Mouse (Mus musculus): ENCODE results near the gene Cdk10.
"Not testable (repeated sequence)": the region's sequence is repeated elsewhere in the genome, so short reads cannot be mapped to it uniquely, and the experiment has no call there.

The Cdk10 gene

DNA sequence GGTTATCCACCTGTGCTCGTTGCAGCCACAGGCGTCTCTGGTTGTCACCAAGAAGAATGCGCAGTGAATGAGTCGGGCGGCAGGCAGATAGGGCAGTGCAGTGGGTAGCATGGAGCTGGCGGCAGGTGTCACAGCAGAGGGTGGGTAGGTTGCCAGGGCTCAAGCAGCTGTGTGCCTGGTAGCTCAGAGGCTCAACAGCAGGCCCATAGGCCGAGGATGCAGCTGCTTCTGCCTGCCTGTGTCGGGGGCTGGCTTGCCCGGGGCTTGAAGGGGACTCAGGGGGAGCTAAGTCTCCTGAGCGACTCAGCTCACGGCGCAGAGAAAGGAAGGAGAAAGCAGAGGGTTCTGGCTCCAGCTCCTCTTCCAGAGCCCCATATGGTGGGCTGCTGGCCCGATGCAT is 8.7 kb downstream of the Cdk10 start:
- peak; percentile 36 for DNase-seq (ENCODE audit: low spot score)

DNA sequence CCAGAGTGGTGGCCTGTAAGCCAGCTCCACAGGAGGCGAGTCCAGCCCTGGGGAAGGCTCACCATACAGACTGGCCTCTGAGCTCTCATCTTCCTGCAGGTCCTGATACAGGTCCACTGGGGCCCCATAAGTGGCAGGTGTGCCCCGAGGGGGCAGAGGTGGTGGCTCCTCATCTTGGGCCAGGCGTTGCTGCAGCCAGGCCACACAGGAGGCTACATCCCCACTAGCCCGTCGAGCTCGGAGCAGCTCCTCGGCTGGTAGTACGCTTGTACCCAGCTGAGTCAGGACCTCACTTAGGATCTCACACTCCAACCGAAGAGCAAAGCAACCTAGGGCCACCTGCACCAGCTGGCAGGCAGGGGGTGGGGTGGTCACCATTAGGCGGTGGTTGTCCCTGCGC is 9.1 kb downstream of the Cdk10 start:
- DNase-seq (ENCODE audit: low spot score): no peak

DNA sequence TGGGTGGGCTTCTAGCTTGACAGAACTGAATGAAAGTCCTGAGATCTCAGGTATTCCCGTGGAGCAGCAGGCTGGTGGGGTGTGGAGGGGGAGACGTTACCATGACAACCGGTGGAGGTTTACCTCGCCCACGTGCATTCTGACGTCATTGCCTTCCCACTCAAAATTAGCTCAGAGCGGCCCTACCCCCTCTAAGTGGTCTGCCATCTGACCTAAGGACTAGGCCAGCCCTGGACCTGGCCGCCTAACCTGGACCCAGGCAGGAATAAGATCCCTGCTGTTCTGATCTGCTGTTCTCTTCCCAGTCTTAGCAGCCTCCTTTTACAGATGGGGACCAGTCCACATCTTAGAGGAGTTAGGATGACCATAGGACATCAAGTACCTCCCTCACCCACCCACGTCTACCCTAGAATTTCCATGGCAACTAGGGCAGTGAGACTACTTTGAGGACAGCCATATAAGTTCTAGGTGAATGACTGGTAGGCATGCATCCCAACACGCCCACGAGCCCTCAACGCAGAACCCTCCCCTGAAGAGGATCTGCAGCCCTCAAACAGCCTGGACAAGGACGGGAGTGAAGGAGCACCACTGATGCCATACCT is 10.4 kb downstream of the Cdk10 start:
- peak; percentile 84 for DNase-seq (ENCODE audit: low spot score)

- DNase-seq (ENCODE audit: low spot score): peak; percentile 87
Measured at GRCm38 (mm10) chr8:123235520-123236497, 11.2 kb downstream of the Cdk10 start, which contains the start of gene Spata2l. Gene Spata2l (minus strand): TSS chr8:123236233.

DNA sequence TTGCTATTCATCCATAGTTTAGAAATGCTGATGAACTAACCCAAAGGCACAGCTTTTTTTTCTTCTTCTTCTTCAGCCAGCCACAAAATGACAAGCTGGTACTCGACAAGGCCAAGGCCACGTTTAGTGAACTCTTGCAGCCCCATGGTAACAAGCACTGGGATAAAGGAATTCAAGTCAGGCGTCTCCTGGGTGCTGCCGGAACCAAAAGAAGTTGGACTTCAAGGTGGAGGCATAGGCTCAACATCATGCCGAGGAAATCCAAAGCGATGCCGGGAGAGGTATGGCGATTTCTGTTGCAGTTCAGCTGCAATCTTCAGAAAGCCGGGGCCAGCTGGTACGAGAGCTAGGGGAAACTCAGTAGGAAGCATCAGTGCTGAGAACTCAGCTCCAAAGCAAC is 14.8 kb downstream of the Cdk10 start:
- DNase-seq (ENCODE audit: low spot score): no peak

DNA sequence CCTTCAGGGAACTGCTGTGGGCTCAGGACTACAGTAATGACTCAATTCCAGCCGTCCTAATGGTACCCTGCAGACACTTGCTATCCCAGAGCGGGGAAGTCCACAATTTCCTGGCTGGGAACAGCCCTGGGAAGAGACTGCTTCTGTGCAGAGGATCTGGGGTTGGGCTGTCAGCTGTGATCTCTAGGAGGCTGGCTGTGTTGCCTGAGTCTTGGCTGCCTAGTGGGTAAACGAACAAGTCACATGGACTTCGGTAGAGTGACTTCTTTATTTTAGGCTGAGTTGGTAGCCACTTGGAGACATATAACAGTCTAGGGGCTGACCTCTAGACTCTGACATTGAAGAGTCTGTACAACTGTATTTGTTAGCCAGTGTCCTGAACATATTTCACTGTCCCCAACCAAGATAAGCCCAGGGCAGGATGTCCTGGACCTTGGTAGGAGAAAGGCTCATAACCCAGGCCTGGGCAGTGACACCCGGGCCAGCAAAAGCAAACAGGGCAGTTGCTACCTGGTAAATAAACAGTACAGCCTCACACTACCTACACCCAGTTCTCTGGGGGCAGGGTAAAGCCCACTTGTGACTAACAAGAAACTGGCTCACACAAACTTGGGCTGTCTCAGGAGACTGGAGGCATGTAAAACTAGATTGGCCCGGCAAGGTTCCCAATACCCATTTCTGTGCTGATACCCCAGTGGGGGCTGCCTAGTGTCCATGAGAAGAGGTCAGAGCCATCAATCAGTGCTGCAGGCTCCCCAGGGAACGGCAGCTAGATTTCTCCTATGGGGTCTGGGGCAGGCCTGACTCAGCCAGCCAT is 17.7 kb downstream of the Cdk10 start:
- no peak for DNase-seq (ENCODE audit: low spot score)

GRCm38 (mm10) chr8:123243053-123243452 is 18.4 kb downstream of the Cdk10 start:
- no peak for DNase-seq (ENCODE audit: low spot score)

DNA sequence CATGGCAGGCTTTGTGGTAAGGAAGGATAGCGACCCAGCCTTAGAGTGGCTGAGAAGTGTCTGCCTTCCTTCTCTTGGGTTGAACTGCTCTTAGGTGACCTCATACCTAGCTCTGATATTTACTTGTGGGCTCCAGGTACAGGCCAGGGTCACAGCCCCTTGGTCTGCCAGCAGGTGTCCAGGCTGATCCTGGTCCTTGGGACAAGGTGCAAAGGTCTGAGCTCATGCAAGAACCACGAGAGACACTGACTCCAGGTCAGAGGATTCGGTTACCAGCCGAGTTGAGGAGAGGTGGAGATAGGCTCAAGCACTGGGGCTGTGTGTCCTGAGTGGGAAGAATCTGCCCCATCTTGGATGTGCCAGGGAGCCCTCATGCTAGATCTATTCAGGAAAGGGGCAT is 19.7 kb downstream of the Cdk10 start:
- DNase-seq (ENCODE audit: low spot score): no peak

GRCm38 (mm10) chr8:123245543-123245942 is 20.9 kb downstream of the Cdk10 start:
- DNase-seq (ENCODE audit: low spot score): no peak

DNA sequence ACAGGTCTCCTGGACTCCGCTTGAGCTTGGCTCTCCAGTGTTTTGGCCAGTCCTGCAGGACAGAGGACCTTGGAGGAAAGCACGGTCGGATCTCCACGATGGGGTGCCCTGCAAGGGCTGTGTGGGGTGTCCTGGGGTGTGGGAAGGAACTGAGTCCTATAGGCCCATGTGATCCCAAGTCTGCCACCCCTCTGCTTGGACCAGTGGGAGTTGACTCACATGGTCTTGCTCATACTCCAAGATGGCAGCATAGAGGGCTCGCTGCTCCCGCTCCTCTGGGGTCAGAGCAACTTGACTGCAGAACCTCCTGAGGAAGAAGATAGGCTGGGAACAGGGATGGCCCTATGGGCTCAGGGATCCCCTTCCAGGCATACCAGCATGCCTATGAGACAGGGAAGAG is 23.1 kb downstream of the Cdk10 start:
- no peak for DNase-seq (ENCODE audit: low spot score)

DNA sequence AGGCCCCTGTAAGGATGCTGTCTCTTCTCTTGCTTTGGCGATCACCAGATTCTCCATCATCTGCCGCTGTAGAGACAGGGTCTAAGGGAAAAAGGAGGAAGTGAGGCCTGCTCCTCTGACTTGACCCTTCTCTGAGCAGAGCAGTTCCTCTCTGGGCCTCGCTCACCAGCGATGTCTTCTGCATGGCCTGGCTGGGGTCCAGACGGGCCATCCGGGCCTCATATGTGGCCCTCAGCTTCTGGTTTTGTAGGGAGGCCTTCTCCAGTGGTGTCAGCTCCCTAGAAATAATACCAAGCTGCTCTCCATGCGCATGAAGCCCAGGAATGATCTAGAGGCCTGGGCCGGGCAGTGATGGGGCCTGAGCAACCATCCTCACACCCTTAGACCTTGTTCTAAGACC is 24.0 kb downstream of the Cdk10 start:
- peak; percentile 35 for DNase-seq (ENCODE audit: low spot score)

- DNase-seq (ENCODE audit: low spot score): no peak
Measured at GRCm38 (mm10) chr8:123250940-123251339, 26.3 kb downstream of the Cdk10 start.

DNA sequence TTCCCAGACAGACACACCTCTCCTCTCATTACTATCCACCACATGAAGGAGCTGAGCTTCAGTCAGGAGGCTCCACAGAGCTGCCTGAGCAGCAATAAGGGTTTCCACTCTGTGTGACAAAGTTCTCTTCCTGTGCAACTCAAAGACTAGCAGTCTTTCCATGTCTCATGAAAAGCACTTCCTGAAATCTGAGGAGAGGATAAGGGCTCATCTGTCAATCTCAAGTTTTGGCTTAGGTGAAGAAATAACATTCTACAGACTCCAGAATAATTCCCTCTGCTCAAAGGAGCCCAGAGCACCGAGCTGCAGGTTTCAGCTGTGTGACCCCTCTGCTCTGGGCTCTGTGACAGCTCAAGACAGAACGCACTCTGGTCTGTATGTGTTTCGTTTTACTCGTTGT is 28.3 kb downstream of the Cdk10 start:
- no peak for DNase-seq (ENCODE audit: low spot score)

DNA sequence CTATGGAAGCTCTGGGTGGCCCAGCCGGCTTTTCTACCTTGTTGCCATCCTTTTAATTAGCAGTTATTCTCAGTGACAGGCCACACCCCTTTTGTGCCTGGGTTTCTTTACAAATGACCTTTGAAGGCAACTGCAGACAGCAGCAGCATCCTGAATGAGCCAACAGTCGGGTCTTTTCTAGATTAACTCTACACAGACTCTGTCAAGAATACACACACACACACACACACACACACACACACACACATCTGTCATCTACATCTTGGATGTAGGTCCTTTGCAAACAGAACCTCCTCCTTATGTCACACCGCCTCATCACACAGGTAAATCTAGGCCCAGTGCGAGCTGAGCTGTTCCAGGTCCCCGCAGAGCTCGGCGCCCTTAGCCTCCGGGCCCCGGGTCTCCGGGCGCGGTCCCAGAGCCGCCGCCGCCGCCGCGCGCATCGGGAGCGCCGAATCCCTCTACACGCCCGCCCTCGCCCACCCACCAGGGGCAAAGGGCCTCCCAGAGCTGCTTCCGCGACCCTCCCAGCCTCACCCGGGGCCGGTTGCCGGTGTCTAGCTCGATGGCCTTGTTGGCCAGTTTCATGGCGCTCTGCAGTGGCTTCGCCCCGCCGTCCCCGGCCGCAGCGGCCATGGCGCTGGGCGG is 28.9 kb downstream of the Cdk10 start:
- DNase-seq (ENCODE audit: low spot score): no peak

GRCm38 (mm10) chr8:123254099-123254885 is 29.6 kb downstream of the Cdk10 start, which contains the start of the genes Zfp276 and Vps9d1:
Gene Zfp276 (plus strand): TSS chr8:123254195.
Gene Vps9d1 (minus strand): TSS chr8:123254348.
- DNase-seq (ENCODE audit: low spot score): peak; percentile 79

DNA sequence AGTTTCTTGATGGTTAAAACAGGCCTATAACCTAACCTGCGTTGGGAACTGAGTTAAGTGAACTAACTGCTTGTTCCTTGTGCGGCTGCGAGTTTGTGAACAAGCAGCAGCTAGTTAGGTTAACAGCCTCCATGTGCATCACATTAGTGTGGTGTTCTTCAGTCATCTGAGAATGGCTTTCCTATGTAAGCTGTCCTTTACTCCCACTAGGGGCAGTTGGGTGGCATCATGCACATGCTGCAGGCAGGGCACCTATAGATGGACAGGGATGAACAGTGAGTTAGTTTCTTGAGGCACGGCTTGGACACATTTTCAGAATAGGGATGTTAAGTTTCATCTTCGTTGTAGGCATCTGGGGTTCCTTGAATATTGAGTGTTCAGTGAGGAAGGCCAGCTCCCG is 30.5 kb downstream of the Cdk10 start:
- no peak for DNase-seq (ENCODE audit: low spot score)

GRCm38 (mm10) chr8:123257114-123257513 is 32.5 kb downstream of the Cdk10 start:
- peak; percentile 64 for DNase-seq (ENCODE audit: low spot score)

DNA sequence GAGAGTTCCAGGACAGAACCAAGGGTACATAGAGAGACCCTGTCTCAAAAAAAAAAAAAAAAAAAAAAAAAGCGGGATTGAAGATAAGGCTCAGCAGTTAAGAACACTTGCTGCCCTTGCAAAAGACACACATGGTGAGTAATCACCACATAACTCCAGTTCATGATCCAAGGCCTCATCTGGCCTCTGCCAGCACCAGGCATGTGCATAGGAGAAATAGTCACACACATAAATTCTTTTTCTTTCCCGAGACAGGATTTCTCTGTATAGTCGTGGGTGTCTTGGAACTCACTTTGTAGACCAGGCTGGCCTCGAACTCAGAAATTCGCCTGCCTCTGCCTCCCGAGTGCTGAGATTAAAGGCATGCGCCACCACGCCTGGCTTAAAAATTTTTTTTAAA is 33.0 kb downstream of the Cdk10 start:
- not testable (repeated sequence) for DNase-seq (ENCODE audit: low spot score)

- no peak for DNase-seq (ENCODE audit: low spot score)
Measured at GRCm38 (mm10) chr8:123267926-123268656, 43.4 kb downstream of the Cdk10 start.

DNA sequence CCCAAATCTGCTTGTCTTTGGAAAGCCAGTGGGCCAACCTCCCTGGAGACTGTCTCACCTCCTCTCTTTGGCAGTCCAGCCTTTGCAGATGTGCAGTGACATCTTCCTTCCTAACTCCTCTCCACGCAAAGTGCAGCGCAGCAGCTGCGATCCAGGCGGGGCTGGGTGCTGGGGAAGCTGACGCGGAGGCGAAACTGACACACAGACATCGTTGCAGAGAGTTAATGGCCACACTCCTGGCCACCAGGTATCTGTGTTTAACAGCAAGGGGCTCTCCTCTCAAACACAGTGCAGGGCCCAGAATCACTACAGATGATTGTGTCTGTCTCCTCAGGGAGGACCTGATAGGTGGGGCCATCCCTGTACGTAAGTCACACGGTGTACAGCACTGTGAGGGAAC is 46.5 kb downstream of the Cdk10 start:
- DNase-seq (ENCODE audit: low spot score): no peak

Data from layer of hippocampus, adult 11-12 months (tissue).